Mouse (Mus musculus) megakaryocyte, embryonic 14.5 days (primary cell): ENCODE measurements at regions not wholly inside any gene's neighbourhood (a gene's known extent, or its start where the extent isn't known, plus 50 kb on each side); places are given as distances from the start of the nearest gene placed in this dataset.

ENCODE experiments used
- H3K27me3 ChIP-seq: replicated peaks from 2 replicates; pipeline ENCODE3; 2012; ENCODE audit warnings: inconsistent platforms
- H3K36me3 ChIP-seq: replicated peaks from 2 replicates; pipeline ENCODE3; 2012; ENCODE audit warnings: low read length, inconsistent platforms, mixed read lengths
- H3K4me1 ChIP-seq: 2 replicates; pipeline ENCODE4 v1.6.1; 2012; ENCODE audit warnings: inconsistent platforms
- H3K4me3 ChIP-seq: replicated peaks from 2 replicates; pipeline ENCODE3; 2012; ENCODE audit warnings: moderate library complexity, mild to moderate bottlenecking, inconsistent platforms
- H3K9me3 ChIP-seq: 2 replicates; pipeline ENCODE4 v1.6.1; 2012; ENCODE audit warnings: inconsistent platforms
- FLI1 ChIP-seq: IDR thresholded peaks from 2 replicates; pipeline ENCODE4 v1.6.1; 2012; ENCODE audit warnings: low read length, inconsistent platforms, mixed read lengths
- GATA1 ChIP-seq: IDR thresholded peaks from 3 replicates; pipeline ENCODE4 v1.6.1; 2012; ENCODE audit warnings: mixed read lengths, low read length, inconsistent platforms, borderline replicate concordance

GRCm38 (mm10) chr10:95725349-95725748 lies 52.1 kb upstream of the Anapc15-ps start:
- no peaks in the 10 kb centered on the region for H3K9me3 ChIP-seq
- peaks cover 4% of the 10 kb centered on the region for H3K27me3 ChIP-seq
- peaks cover 11% of the 10 kb centered on the region for H3K4me1 ChIP-seq
- H3K36me3 ChIP-seq = no peaks in the 10 kb centered on the region
- TF ChIP-seq FLI1 = no peak
- no peak for TF ChIP-seq GATA1
- H3K4me3 ChIP-seq = no peak overlapping the region
